Mouse (Mus musculus): Measurements from ENCODE around the gene Cenpp. TPM values are rescaled to one million over a fixed set of nuclear protein-coding genes. Genes with fewer than 3 reads are reported as not detected.
A peak's percentile ranks its signal among the peaks of the same experiment; 100 is the strongest.

The Cenpp gene
- total RNA-seq, 2 experiments from 2014 or later = 8.8 to 9.8 TPM

DNA sequence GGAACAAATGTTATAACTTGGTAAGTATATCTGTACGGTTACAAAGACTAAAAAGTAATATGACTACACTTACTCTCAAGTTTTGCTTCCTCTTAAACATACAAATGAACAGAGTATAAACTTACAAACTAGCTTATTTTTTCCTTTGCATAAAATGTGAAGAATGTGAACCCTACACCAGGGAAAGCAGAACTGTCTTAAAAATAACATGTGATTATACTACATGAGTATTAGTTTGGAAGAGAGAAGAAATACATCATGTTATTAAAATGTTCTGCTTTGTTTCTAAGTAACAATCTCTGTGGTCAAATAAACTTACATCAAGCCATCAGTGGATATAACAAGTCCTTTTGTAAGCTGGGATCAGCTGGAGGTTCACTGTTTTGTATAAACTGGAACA lies 113.9 kb downstream of the Cenpp start:
- no peak for DNase-seq (ENCODE audit: low spot score in 2 of 2)

DNA sequence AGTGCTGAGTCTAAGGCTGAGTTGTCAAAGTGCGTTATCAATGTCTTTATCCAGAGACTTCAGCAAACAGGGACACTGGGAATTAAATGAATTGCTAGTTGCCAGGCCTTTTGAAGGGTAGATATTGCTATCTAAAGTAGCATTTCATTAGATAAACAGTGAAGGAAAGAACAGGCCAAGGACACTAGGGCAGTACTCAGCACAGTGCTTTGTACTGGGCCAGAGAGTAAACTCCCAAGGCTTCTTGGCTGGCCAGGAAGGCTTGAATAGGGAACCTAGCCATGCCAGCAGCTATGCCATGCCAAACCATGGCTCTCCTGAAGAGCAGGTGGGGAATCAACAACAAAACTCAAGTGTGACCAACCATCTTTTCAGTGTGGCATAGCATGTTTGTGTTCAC lies 115.6 kb downstream of the Cenpp start:
- DNase-seq (ENCODE audit: low spot score in 2 of 2) = no peak

DNA sequence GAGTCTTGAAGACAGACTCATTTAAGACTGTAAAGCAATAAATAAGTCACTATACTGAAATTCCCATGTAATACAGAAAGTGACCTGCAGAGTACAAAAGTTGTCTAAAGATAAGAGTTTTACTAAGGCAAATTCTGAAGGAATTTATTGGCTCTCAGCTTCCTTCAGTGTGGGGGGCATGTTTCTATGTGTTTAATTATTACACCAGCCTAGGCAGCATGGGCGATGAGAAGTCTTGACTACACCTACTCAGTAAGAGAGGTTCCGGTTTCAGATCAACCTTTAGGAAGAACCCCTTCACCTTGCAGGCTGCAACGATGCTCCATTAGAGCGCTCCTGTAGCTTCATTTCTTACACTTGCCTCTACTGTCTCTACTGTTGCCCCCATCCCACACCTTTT lies 121.9 kb downstream of the Cenpp start:
- no peak for DNase-seq (ENCODE audit: low spot score in 2 of 2)

DNA sequence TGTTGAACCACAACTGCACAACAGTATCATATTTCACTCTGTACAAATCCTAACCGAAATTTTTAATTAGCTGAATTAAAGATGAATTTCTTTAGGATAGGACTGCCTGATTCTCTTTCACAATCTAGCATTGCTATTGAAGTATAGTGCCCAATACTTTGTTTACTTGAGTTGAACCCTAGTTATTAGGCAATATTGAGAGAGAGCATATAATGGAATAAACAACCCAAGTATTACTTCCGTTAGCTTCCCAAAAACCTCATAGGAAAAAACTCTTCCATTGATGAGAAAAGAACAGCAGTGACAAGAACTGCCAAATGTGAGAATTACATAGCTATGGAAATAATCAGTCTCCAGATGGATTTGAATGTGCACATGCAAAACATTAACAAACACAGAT lies 126.3 kb downstream of the Cenpp start:
- no peak for DNase-seq (ENCODE audit: low spot score in 2 of 2)

DNA sequence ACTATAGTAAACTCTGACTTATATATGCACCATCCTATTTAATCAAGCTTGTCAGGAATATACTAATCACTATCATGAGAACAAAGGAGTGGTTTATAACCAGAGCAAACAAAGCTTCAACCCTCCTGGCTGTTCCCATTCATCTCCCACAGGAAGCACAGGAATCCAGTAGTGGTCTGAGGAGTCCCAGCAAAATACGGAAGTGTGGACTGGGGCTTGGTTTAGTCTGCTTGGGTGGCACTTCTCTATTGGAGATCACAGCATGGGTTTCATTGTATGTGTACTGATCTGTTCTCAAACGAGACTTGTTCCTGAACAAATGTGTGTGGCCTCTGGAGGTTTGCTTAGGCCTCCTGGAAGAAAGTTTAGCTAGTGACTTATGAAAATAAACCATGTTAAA lies 133.8 kb downstream of the Cenpp start:
- DNase-seq (ENCODE audit: low spot score in 2 of 2) = no peak

DNA sequence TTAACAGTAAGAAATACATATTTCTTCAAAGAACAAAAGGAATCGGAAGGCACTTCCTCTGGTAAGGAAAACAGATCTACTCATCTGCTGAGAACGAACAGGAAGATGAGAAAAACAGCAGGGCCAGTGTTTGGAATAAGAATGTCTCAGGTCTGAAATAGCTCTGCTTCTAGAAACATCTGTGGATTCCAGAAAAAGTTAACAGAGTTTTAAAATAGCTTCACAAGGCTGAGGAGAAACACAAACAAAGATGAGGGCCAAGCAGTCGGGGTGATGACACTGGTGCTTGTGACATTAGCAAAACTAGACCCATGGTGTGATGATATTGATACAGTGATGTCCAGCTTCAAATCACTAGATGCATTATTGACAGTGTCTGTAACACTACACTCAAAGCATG lies 145.4 kb downstream of the Cenpp start:
- DNase-seq (ENCODE audit: low spot score in 2 of 2) = no peak

DNA sequence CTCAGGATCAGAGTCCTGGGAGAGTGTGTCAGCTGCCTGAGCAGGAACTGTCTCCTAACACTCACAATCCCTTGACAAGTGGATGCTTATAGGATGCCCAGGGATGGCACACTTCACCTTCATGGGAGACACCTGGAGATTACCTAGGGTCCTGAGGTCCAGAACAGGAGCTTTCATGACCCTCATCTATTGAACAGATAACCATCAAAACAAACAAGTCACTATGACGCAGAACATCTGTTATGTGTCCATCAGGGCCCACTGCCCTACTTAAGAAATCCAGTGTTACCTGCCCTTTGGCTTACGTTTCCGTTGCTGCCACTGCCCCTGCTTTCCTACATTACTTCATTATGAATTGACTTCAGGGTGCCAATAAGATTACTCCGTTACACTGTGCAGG lies 146.8 kb downstream of the Cenpp start:
- no peak for DNase-seq (ENCODE audit: low spot score in 2 of 2)

DNA sequence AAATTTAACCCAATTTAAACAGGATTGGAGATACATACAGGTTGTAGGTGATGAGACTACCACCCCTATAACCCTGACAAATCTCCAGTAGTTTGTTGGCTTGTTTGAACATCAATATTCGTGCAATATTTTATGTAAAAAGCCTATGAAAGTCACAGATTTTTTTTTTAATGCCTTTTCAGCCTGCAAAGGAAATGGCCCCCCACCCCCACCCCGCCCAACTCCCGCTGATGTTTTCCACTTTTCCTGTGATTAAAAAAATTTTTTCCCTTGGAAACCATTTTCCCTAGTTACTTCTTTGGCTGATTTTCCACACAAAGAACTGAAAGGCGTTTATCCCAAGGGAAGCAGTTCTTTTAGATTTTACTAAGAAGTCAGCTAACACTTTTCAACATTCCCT lies 148.1 kb downstream of the Cenpp start, which contains the start of gene Ecm2:
Gene Ecm2 (plus strand): TSS at position 301 of the 400 bp plus-strand sequence.
- DNase-seq (ENCODE audit: low spot score in 2 of 2) = no peak

DNA sequence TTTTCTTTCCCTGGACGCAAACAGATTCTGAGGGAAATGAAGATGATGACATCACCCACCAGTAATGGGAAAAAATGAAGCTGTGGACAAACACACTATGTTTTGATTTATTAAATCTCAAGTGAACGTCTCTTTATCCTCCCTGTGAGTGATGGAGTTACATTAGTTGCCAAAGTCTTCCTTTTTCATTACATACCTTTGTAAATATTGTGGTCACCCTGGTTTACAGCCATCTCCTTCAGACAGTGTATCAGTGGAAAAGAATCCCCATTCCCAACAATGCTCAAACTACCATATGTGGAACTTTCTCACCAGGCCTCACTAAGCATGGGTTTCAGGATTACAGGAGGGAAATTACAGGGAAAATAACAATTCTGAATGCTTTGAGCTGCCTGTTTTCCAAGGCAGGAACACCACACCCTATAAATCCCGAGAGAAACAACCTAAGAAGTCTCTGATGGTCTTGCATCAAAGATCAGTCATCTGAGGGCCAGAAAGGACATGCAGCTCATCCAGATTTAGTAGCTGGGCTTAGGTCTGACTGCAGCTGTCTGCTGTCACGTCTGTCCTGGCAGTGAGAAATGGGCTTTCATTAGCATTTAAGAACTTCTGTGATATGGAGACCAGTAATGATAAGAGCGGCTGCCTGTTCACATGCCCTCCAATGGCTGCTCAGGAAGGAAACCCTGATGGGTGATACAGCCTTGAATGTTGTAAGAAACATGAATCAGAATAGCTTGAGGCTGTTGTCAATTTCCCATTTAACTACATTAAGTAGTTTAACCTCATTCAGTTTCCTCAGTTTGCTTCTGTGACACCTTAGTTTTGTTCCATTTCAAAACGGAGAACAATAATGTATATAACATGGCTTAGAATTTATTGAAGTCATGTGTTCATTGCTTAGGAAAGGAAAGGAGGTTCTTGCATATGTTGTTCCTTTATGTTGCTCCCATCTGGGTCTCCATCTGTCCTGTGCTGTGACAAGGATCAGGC lies 159.9 kb downstream of the Cenpp start, which contains the start of gene Tes3-ps:
Gene Tes3-ps (plus strand): TSS at position 943 of the 993 bp plus-strand sequence.
- no peak for DNase-seq (ENCODE audit: low spot score in 2 of 2)

DNA sequence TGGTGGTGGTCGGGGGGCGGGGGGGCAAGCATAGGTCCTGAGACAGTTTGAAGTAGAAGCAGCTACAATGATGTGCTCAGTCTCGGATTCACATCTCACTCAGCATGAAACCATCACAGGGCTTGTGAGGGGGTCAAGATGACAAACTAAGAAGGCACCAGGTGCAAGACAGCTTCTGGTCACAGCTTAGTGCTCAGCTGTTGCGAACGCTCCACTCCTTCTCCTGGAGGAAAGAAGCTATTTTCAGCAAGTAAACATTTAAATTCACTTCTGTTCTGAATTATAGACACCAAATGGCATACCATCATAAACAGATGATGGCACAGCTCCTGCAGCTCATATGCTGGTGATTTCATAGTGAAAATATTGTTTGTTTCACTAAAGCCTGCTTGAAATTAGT lies 167.2 kb downstream of the Cenpp start:
- DNase-seq (ENCODE audit: low spot score in 2 of 2) = no peak

DNA sequence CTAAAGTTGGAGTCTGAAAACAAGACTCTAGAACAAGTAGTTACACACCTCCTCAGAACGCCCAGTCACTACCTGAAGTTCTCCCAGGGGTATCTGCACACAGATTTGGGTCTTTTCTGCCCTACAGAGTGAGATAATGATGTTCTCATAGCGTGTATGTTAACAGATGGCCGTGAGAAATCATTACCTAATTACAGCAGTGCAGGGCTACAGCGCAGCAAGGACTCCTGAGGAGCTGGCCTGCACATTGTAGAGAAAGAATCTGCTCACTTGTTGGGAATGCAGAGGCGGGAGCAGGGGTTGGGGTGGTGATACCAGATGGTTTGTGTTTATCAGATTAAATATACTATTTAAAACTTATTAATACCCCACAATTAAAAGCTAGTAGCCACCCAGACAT lies 172.0 kb downstream of the Cenpp start:
- no peak for DNase-seq (ENCODE audit: low spot score in 2 of 2)

DNA sequence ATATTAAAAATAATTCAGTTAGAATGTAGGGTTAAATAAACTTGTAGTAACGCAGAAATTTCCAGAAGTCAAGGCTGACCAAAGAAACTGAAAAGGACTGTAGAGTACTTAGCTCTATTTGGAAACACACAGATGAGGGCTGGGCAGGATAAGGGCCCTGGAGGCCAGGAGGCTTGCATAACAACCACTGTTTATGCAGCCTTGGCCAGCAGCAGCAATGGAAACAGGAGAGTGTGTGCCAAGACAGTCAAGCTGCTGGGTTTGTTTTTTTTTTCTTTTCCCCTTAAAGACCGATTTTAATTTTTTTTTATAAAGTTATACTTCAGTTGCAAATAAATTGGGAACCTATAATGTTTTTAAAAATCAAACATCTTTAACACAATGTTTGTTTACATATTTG lies 172.5 kb downstream of the Cenpp start:
- peak in 1 of 2 experiments; percentile 56 for DNase-seq (ENCODE audit: low spot score in 2 of 2)

DNA sequence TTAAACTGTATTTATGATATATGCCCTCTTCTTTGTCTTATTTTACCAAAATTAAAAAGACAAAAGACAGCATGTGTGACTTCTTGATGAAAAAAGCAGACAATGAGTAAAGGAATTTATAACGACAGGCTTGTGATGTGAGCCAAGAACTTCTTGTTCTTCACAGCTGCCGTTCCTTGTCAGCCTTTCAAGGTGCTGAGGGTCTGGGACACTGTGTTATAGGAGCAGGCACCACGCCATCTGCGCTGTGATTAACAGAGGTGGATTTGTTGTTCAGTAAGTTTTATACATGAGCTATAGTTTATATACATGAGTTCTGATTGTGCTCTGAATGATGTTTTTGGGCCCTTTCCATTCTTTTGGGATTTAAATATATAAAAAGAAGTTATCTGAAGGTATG lies 173.2 kb downstream of the Cenpp start:
- no peak for DNase-seq (ENCODE audit: low spot score in 2 of 2)

DNA sequence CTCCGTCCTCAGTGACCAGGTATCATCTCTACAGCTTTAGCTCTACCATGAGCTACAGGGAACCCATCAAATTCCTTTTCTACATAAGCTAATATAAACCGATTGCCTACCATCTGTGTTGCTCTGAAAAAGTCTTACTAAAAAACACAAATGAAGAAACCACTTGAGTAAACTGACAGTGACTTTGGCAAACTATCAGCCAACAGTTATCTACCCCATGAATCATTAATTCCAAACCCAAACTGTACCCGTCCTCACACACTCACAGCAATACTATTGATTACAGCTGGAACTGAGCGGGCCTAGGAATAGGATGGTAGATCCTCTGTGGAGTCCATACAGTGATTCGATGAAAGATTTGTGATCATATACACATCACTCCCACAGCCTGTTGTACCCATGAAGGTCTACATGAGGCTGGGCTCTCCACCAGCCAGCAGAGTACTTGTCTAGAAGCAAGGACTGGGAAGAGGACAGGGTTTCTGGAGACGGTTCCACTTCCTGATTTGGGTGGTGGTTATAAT lies 173.7 kb downstream of the Cenpp start:
- DNase-seq (ENCODE audit: low spot score in 2 of 2) = no peak

DNA sequence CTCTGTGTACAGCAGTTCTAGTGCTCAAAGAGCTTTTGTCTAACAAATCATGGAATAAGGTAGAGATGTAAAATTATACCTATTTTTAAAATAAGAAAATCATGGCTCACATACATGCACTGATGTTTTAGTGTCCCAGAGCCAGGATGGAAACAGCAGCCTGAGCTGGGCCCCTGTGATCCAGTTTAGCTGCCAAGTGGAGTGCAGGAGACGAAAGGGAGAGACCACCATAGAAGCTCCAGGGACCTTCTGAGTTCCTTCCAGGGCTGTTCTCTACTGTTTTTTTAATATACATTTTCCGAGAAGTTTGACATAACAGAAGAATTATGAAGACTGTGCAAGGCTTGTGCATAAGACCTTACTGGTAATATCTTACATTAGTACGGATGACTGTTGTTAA lies 174.7 kb downstream of the Cenpp start:
- DNase-seq (ENCODE audit: low spot score in 2 of 2) = no peak

DNA sequence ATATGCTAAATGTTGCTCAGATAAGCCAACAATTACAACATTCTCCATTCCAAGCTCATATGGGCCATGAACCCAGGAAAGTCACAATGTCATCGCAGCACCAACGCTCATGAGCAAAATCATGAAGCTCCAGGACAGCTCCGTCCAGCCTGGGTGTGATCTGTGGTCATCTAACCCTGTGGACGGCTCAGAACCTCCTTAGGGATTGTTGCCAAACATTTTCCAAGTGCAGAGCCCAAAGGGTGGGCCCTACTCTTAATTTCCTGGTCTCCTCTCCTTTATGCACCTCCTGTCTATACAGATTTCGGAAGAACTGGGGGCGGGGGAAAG lies 179.9 kb downstream of the Cenpp start:
- DNase-seq (ENCODE audit: low spot score in 2 of 2) = no peak

DNA sequence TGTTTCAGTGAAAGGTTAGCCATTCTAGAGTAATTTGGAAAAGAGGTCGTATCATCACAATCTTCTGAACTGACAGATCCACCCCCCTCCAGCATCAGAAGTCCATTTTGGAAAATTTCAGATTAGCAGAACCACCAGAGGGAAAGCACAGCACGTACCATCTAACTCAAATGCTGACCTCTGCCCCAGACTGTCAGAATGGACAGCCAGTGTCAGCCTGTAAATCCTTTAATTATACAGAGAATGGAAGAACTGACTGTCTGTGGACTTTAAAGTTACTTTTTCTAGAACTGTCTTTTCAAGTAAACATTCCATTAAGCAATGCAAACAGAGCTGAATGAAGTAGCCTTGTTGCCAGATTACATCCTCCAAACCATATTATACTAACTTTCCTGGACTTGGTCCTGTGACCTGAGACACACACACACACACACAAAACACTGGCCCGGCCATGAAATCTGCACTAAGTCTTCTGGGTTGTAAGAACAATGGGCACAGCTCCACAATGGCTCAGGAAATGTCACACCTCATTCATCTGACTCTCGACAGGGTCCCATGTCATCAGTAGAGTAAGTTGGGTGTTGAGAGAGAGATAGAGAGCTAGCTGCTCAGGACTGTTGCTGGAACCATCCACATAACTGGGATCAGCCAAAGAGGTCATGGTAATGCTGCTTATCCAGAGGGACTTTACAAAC lies 180.5 kb downstream of the Cenpp start:
- no peak for DNase-seq (ENCODE audit: low spot score in 2 of 2)

DNA sequence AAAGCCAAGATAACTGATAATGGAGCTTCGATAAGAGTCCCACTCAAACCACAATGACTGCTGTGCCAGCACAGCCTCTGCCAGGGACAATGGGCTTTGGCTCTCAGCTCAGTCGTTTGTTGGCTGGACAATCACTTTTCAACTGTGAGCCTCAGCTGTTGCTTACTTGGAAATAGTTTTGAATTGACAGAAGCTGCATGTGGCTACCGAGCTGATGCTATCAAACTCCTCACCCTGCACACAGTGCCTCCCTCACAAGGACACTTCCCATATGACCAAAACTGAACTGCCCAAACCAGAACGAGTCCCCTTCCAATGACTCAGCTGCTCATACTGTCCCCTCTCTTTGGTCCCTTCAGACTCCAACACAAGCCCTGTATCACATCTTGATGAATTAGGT lies 181.8 kb downstream of the Cenpp start:
- DNase-seq (ENCODE audit: low spot score in 2 of 2) = no peak

DNA sequence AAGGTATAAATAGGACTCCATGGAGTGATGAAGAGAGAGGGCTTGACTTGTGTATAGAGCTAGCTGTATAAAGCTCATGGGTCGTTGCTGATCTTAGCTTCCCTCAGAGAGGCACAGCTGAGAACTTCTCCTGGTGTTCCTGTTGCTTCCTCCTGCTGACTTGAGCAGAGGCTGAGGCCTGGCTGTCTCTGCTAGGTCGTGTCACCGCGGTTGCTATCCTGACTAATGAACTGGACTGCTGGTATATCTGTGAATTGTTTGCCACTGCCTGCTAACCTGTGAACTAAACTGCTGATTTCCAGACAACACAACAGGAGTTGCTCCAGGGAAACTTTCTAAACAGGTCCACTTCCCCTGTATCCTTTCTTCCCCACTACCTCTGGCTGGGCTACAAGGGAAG lies 182.3 kb downstream of the Cenpp start:
- DNase-seq (ENCODE audit: low spot score in 2 of 2) = no peak

DNA sequence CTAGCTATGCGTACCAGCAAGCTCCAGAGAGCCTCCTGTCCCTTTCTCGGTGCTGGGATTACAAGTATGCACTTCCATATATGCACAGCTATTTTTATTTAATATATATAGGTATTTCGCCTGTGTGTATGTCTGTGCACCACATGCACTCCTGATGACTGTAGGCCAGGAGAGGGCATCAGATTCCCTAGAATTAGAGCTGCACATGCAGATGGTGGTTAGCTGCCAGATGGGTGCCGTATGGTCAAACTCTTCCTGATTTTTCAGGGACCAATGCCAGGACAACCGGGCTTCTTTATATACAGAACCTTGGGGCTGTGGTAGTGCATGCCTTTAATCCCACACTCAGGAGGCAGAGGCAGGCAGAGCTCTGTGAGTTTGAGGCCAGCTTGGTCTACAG lies 183.6 kb downstream of the Cenpp start:
- no peak for DNase-seq (ENCODE audit: low spot score in 2 of 2)

DNA sequence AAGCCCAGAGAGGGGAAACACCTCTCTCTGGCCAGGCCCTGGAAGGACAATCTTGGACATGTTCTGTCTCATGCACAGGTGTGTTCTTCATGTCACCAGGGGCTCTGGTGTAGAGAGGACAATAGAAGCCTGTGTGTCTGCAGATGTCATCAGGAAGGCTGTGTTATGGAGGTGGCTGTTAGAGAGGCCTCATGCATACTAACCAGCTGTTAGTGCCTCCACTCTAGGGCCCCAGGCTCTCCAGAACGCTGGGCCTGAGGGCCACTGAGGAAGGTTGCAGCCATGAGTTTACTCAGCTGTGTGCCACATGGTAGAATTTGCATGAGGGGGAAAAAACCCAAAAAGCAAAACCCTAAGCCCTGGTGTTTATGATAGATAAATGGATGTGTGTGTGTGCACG lies 185.0 kb downstream of the Cenpp start:
- DNase-seq (ENCODE audit: low spot score in 2 of 2) = no peak

DNA sequence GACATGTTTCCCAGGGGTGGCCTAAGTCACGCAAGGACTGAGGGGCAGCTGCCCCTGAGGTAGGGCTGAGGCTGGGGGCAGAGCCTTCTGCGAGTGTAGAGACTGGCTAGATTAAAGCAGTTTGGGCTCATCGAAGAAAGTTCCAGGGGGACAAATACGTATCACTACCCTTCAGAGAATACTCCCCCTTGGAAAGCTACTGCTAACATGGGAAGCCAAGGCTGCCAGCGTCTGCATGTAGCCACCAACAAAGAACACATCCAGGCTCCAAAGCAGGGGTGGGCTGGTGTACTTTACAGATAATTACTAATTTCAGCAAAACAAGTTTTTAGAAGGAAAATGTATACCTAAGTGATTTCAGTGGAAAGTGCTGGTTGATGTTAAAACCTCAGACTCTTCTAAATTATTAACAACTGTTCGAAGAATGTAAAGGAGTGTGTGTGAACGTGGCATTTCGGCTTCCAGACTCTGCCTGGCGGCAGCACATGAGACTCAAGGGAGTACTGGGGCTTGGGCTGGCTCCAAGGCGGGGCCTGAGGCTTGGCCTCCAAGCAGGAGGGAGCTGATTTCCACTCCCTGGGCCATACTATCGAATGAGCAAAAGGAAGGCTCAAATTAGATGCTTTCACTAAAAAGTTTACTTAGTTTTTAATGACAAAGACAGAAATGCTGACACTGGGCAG lies 186.1 kb downstream of the Cenpp start:
- peak in 1 of 2 experiments; percentile 20 for DNase-seq (ENCODE audit: low spot score in 2 of 2)

Measured in adrenal gland, postnatal 4 days (tissue).